Mouse (Mus musculus) stomach, postnatal 0 days (tissue): ENCODE results near the gene Auts2. TPM values are rescaled to one million over a fixed set of nuclear protein-coding genes. Genes with fewer than 3 reads are reported as not detected.

ENCODE experiments used
- ATAC-seq: fragments of 200-750 bp; cut with Nextera tagmentation; 2 replicates; pipeline ENCODE4 v1.8.0; 2017; ENCODE audit not compliant: low FRiP score, low TSS enrichment
- DNase-seq: peaks from one replicate; pipeline ENCODE4 v3.0.0-alpha.2; 2016; ENCODE audit warnings: low spot score
- H3K27ac ChIP-seq: fragments of 300-500 bp; sonication (generic); replicated peaks from 2 replicates; pipeline ENCODE4 v1.5.1; 2014; ENCODE audit warnings: mild to moderate bottlenecking, control low read depth
- H3K27me3 ChIP-seq: fragments of 300-500 bp; sonication (generic); 2 replicates; pipeline ENCODE4 v1.6.1; 2014; ENCODE audit warnings: low read length; ENCODE audit not compliant: control insufficient read depth, insufficient read depth
- H3K36me3 ChIP-seq: fragments of 300-500 bp; sonication (generic); 2 replicates; pipeline ENCODE4 v1.6.1; 2014; ENCODE audit warnings: low read length, mixed read lengths; ENCODE audit not compliant: control insufficient read depth, insufficient read depth
- H3K4me1 ChIP-seq: fragments of 300-500 bp; sonication (generic); replicated peaks from 2 replicates; pipeline ENCODE4 v1.6.1; 2014; ENCODE audit warnings: antibody characterized with exemption; ENCODE audit not compliant: control insufficient read depth, insufficient read depth
- H3K4me2 ChIP-seq: fragments of 300-500 bp; sonication (generic); replicated peaks from 2 replicates; pipeline ENCODE4 v1.6.1; 2014; ENCODE audit warnings: low read depth, mild to moderate bottlenecking, control low read depth, moderate library complexity
- H3K4me3 ChIP-seq: fragments of 300-500 bp; sonication (generic); 2 replicates; pipeline ENCODE4 v1.5.1; 2014; ENCODE audit warnings: low read depth, low read length, control low read depth
- H3K9ac ChIP-seq: fragments of 300-500 bp; sonication (generic); 2 replicates; pipeline ENCODE4 v1.6.1; 2014; ENCODE audit warnings: mild to moderate bottlenecking, low read length, control low read depth, mixed read lengths
- H3K9me3 ChIP-seq: fragments of 300-500 bp; sonication (generic); 2 replicates; pipeline ENCODE4 v1.6.1; 2016; ENCODE audit warnings: low read length; ENCODE audit not compliant: control insufficient read depth
- CTCF ChIP-seq: IDR thresholded peaks from 2 replicates; pipeline ENCODE4 v1.5.1; 2016; ENCODE audit warnings: antibody characterized with exemption, low read depth, mild to moderate bottlenecking, moderate library complexity
- EP300 ChIP-seq: optimal IDR thresholded peaks from 2 replicates; pipeline ENCODE3; 2016; ENCODE audit warnings: antibody characterized with exemption
- whole genome bisulfite sequencing: fragments of 180-500 bp; shearing (Covaris S2); extraction: QIAGEN DNeasy Blood & Tissue Kit; methylation state at CpG from one replicate; pipeline ENCODE4 v1.1.7; 2014; 5-methylcytosine and 5-hydroxymethylcytosine counted together
- polyA plus RNA-seq: library from polyadenylated mRNA; unstranded; fragments of >200 nt; fragmentation: Nextera tagmentation; extraction: Ambion mirVana; gene quantifications from 2 replicates; pipeline ENCODE4 v1.2.1, GENCODE M21; 2015

Auts2 gene
- polyA plus RNA-seq, 1 experiment from 2014 or later: 7.3 TPM

DNA sequence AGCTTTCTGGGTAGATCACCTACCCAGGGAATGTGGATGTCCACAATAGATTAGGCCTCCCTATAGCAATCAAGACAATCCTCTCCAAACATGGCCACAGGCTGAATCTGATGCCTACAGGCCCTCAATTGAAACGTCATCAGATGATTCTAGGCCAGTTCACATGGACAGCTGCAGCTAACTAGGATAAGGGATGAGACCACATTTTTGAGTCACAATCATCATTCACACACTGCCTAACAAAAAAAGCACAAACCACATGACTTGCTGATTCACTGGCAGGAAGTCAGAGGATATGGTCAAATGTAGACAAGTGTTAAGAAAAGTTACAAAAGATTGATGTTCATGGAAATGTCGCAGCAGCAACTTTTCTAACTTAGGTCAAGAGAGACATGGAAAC lies 581.3 kb downstream of the Auts2 start:
- no peak overlapping the region for H3K27ac ChIP-seq
- no peaks in the 10 kb centered on the region for H3K4me1 ChIP-seq
- WGBS: 56% methylated on average over 2 of the region's 2 CpGs
- no peak overlapping the region for H3K9ac ChIP-seq
- H3K36me3 ChIP-seq: no peaks in the 10 kb centered on the region
- no peak overlapping the region for H3K4me2 ChIP-seq
- no peak overlapping the region for H3K4me3 ChIP-seq
- DNase-seq (no peak), ATAC-seq (no peak)
- H3K9me3 ChIP-seq: no peaks in the 10 kb centered on the region
- TF ChIP-seq CTCF (no peak), EP300 (no peak)
- H3K27me3 ChIP-seq: no peaks in the 10 kb centered on the region

DNA sequence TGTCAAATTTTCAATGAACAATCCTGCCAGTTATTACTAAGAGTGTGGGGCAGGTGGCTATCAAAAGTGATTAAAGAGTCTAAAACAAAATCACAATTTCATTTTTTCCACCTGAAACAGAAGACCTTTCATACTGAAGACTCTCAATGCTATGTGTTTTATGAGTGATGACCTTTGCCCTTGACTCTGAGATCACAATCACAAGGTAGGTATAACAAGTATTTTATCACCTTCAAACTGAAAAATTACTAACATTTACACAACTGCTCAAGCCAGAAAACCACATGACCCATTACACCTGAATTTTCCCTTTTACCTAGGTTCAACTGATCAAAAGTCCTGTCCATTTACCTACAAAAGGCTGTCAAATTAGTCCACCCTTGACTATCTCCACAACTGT lies 582.7 kb downstream of the Auts2 start:
- Histone ChIP-seq H3K4me2 (no peak overlapping the region), H3K9ac (no peak overlapping the region), H3K4me1 (no peaks in the 10 kb centered on the region), H3K27ac (no peak overlapping the region), H3K4me3 (no peak overlapping the region), H3K9me3 (no peaks in the 10 kb centered on the region), H3K36me3 (no peaks in the 10 kb centered on the region), H3K27me3 (no peaks in the 10 kb centered on the region)
- TF ChIP-seq EP300 (no peak), CTCF (no peak)
- DNase-seq (no peak), ATAC-seq (no peak)

DNA sequence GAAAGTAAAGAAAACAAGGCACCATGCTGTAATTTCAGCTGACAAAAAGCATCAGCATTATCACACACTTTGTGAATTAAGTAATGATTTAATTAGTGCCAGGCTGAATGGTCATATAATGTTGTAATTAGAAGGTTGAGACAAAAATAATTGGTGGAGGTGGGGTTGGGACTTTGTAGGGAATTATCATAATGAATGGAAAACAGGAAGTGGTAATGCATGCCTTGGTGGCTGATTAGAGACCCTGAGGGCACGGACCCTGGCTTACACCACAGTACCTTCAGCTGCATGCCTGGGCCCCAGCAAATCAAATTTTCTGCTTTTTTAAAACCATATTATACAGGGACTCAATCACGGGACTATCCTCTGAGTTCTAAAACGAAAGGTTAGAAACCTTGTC lies 586.1 kb downstream of the Auts2 start:
- H3K9me3 ChIP-seq: no peaks in the 10 kb centered on the region
- no peaks in the 10 kb centered on the region for H3K36me3 ChIP-seq
- DNase-seq: no peak
- WGBS: 80% methylated on average over 3 of the region's 3 CpGs
- TF ChIP-seq EP300 (no peak), CTCF (no peak)
- ATAC-seq: no peak
- H3K27ac ChIP-seq: no peak overlapping the region
- no peak overlapping the region for H3K9ac ChIP-seq
- no peaks in the 10 kb centered on the region for H3K4me1 ChIP-seq
- H3K27me3 ChIP-seq: no peaks in the 10 kb centered on the region
- H3K4me3 ChIP-seq: no peak overlapping the region
- H3K4me2 ChIP-seq: no peak overlapping the region

DNA sequence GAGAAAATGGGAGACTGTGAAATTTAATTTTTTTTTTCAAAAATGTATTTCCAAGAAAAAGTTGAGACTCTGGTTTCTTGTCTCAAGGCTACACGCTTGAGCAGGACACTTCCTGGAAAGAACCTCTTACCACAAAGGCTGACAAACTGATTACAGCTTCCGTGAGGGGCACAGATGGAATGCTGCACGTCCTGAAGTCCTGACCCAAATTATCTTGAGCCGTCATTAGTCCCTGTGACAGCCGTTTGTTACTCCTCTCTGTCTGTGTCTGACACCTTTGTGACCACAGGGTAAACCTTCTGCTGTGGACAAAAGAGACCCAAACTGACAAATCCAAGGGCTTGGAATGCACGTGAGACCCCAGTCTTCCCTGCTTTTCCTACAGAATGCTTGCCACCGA lies 587.1 kb downstream of the Auts2 start:
- DNase-seq: no peak
- 45% methylated on average over 7 of the region's 7 CpGs for WGBS
- TF ChIP-seq EP300 (no peak), CTCF (no peak)

DNA sequence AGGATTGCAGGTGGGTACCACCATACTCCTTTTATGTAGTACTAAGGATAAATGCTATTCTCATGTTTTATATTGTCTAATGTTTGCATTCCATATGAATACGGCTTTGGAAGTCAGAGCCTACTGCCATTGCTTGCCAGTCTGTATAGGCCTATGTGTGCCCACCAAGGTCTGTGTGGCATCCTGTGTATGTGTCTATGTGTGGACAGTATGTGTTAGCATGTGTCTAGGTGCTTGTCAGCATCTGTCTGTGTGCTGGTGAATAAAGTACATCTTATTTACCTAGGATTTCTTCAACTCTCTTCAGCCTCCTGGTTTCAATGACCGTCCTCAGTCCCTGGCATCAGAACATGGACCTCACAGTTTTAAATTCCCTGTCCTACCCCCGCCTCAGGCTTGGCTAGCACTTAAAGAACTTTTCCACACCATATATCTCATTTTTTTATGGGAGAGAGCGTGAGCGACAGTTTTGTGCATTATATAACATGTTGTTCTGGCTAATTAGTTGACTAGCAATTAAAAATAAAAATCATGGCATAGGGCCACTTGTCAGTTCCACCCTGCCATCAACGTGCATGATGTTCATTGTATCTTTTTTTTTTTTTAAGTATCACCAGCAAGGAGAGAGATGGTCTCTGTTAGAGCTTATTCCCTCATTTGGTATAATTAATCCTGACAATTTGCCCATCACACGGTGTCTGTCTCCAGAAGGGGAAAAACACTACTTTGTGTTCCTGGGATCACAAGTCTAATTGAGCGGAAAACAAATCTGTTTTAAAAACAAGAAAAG lies 587.7 kb downstream of the Auts2 start:
- Histone ChIP-seq H3K9ac (no peak overlapping the region), H3K4me1 (no peaks in the 10 kb centered on the region), H3K4me3 (no peak overlapping the region), H3K4me2 (no peak overlapping the region), H3K36me3 (no peaks in the 10 kb centered on the region), H3K27ac (no peak overlapping the region), H3K9me3 (no peaks in the 10 kb centered on the region), H3K27me3 (no peaks in the 10 kb centered on the region)
- 90% methylated on average over 8 of the region's 8 CpGs for WGBS
- TF ChIP-seq EP300 (no peak), CTCF (no peak)
- DNase-seq (no peak), ATAC-seq (no peak)

More for the DNA sequence above, 587.1 kb downstream of the Auts2 start:
- Histone ChIP-seq H3K9ac (no peak overlapping the region), H3K4me2 (no peak overlapping the region), H3K4me3 (no peak overlapping the region), H3K36me3 (no peaks in the 10 kb centered on the region), H3K4me1 (no peaks in the 10 kb centered on the region), H3K27me3 (no peaks in the 10 kb centered on the region), H3K27ac (no peak overlapping the region), H3K9me3 (no peaks in the 10 kb centered on the region)
- ATAC-seq: no peak

DNA sequence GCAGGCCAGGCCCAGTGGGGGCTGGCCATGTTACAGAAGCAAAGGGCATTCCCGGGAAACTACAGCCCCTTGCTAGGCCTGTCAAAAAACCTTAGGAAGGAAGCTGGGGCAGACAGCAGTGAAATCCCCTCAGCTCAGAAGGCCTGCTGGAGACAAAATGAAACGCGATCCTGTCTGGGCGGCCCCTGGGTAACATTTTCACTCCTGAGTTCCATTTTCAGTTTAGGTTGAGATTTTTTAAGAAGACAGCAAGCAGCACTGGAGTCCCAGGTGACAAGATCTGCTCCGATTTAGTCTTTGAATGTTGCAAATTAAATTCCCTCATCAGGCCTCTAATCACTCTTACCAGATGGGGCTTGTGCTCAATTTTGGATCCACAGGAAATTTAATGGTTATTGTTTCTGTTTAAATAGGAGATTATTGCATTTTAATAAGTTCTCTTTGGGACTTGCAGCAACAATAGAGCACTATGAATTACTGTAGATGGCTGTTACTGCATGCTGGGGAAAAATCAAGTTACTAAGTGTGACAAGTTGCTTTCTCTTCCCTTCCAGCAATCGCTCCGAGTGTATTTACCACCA lies 594.5 kb downstream of the Auts2 start:
- no peaks in the 10 kb centered on the region for H3K4me1 ChIP-seq
- no peaks in the 10 kb centered on the region for H3K27me3 ChIP-seq
- DNase-seq (no peak), ATAC-seq (no peak)
- H3K9ac ChIP-seq: no peak overlapping the region
- H3K27ac ChIP-seq: no peak overlapping the region
- H3K4me3 ChIP-seq: no peak overlapping the region
- no peaks in the 10 kb centered on the region for H3K36me3 ChIP-seq
- TF ChIP-seq CTCF: no peak
- no peak for TF ChIP-seq EP300
- WGBS: 59% methylated on average over 7 of the region's 7 CpGs
- no peaks in the 10 kb centered on the region for H3K9me3 ChIP-seq
- no peak overlapping the region for H3K4me2 ChIP-seq
